Mouse (Mus musculus) left cerebral cortex, adult 2 months (tissue): ENCODE results near the gene Rmi2. TPM values are rescaled to one million over a fixed set of nuclear protein-coding genes. Genes with fewer than 3 reads are reported as not detected.

Experiments used
- DNase-seq, 2 experiments: peaks; one replicate each; pipeline ENCODE4 v3.0.0; 2021 to 2022; ENCODE audit warnings: low spot score in 2 of 2, mixed read lengths in 1 of 2; ENCODE audit errors: extremely low spot score in 1 of 2
- H3K27ac ChIP-seq: fragments of 200-600 bp; 2 replicates; pipeline ENCODE4 v1.8.1; 2022
- H3K4me3 ChIP-seq: fragments of 200-600 bp; 2 replicates; pipeline ENCODE4 v1.8.1; 2022
- CTCF ChIP-seq: fragments of 200-600 bp; IDR thresholded peaks from 2 replicates; pipeline ENCODE4 v1.8.1; 2022; ENCODE audit warnings: antibody characterized with exemption, mild to moderate bottlenecking, moderate library complexity
- intact Hi-C: fragments of 180-260 bp; cut with DNase I; formaldehyde crosslinking; loops from one replicate; pipeline ENCODE4 v1.15.1; 2025
- total RNA-seq, 2 experiments: library from RNA; stranded (reverse); gene quantifications; 2 replicates each; pipeline ENCODE4 v1.2.3; 2021

The Rmi2 gene
- total RNA-seq, 2 experiments from 2014 or later: 0.14 to 0.42 TPM

DNA sequence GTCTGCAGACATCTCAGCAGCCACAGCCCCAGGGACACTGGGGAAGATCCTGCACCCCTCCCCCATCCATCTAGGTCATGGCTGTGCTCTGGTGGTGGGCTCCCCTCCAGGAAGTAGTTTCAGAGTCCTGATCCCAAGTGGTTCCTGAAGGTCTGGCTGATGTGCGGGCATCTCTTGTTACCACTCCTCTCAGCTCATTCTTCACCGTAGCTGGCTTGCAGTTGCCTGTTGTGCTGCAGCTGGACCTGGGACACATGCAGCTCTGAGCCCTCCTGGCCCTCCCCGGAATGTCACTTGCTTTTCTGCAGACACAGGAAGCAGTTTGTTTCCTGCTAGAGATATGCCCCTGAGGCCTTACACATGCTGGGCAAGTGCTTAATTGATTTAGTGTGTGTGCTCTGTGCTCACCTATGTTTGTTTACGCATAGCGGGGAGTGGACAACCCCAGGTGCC lies 70.8 kb downstream of the Rmi2 start:
- no peak for TF ChIP-seq CTCF
- H3K4me3 ChIP-seq: no peak overlapping the region
- no peak for DNase-seq
- intact Hi-C loops: no loop called here
- no peak overlapping the region for H3K27ac ChIP-seq

DNA sequence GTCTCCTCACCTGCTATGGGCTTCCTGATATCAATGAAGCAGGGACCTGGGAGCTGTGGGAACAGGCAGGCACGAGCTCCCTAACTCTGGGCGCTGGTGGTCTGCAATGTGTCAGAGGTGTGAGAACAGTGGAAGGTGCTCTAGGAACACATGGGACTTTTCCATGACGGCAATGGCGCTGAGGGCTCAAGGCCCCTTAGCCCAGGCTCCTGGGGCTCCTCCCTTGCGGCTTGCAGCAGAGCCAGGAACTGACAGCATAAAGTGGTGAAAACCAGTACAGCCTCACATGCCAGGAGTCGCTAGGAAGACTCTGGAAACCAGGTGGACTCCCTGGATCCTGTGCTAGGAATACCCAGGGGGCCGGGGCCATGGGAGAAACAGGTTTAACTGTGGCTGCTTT lies 75.7 kb downstream of the Rmi2 start:
- TF ChIP-seq CTCF: no peak
- H3K27ac ChIP-seq: no peak overlapping the region
- no peak overlapping the region for H3K4me3 ChIP-seq
- intact Hi-C loops: no loop called here
- DNase-seq: no peak

DNA sequence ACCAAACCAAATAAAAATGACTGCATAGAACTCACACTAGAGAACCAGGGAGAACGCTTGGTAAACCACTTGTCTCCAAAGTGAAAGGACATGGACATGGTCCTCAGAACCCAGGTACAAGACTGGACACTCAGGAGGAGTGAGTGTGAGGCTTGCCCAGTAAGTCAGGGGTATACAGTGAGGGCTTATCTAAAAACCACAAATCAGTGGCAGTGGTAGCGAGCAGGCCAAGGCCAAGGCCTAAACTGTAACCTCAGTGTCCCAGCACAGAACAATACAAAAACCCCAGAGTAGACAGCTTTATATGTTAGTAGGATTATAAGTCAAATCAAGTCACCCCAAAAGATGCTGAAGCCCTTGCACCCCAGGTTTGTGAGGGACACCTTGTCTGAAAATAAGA lies 76.2 kb downstream of the Rmi2 start:
- no peak for DNase-seq
- intact Hi-C loops: no loop called here
- no peak for TF ChIP-seq CTCF
- Histone ChIP-seq H3K27ac (no peak overlapping the region), H3K4me3 (no peak overlapping the region)

DNA sequence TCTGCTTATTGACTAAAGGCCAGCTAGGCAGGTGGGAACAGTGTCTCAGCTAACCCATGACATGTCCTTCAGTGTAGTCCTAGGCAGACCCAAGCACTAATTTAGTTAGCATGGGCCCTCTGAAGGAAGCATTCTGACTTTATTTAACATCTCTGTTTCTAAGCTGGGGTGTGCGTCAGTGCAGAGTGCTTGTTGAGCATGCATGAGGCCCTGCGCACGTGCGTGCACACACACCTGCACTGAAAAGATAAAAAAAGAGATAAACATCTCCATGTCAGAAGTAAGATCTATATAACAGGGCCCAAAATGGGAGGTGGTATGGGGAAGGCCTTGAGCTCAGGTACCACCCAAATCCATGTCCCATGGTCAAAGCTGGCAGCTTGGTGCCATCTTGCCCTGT lies 80.2 kb downstream of the Rmi2 start:
- Histone ChIP-seq H3K4me3 (no peak overlapping the region), H3K27ac (no peak overlapping the region)
- intact Hi-C loops: no loop called here
- DNase-seq: no peak
- no peak for TF ChIP-seq CTCF

DNA sequence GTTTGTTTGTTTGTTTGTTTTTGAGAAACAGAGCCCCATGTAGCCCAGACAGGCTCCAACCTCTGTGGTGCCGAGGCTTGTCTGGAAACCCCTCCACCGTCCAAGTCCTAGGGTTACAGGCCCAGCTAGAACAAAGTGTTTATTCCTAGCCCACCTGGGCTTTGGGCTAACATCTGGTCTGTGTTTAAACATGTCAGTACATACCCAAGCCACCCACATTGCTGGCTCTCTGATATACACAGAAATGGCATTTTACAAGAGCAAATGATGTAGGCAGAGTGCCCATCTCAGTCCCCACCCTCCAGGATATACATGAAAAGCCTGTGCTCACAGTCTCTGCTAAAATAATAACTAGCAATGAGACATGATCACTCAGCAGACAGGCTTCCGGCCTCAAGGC lies 81.4 kb downstream of the Rmi2 start:
- no peak overlapping the region for H3K4me3 ChIP-seq
- intact Hi-C loops: no loop called here
- TF ChIP-seq CTCF: no peak
- no peak for DNase-seq
- H3K27ac ChIP-seq: no peak overlapping the region

DNA sequence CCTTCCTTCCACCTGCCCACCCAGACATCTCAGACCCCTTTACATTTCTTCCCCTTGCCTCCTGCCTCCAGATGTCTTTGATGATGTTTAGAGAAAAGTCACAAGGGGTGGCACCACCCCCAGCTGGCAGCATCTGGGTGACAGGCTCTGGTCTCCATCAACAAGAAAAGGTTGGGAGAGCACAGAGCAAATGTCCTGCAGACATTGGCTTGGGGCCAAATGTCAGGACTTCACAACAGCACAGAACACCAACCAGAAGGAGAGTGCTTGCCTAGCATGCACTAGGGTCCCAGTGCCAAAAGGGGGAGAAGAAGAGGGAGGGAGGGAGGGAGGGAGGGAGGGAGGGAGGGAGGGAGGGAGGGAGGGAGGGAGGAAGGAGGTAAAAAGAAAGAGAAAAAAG lies 85.0 kb downstream of the Rmi2 start:
- TF ChIP-seq CTCF: no peak
- H3K4me3 ChIP-seq: no peak overlapping the region
- no peak for DNase-seq
- intact Hi-C loops: no loop called here
- H3K27ac ChIP-seq: no peak overlapping the region

DNA sequence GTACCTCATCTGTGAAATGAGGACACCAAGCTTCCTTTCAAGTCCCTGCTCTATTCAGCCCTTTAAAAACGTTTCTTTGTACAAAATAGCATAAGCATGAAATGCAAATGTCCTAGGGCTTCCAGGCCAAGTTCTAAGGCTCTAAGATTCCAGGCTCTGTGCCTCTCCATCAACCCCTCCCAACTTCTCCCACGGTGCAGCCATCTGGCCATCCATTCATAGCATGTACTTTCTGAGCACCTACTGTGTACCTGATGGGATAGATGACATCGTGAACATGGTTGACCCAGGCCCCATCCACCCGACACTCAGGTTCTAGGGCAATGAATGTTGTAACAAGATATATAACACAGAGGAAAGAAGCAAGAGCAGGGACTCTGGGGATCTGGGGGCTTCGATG lies 88.7 kb downstream of the Rmi2 start:
- Histone ChIP-seq H3K27ac (no peak overlapping the region), H3K4me3 (no peak overlapping the region)
- no peak for DNase-seq
- intact Hi-C loops: no loop called here
- TF ChIP-seq CTCF: no peak

DNA sequence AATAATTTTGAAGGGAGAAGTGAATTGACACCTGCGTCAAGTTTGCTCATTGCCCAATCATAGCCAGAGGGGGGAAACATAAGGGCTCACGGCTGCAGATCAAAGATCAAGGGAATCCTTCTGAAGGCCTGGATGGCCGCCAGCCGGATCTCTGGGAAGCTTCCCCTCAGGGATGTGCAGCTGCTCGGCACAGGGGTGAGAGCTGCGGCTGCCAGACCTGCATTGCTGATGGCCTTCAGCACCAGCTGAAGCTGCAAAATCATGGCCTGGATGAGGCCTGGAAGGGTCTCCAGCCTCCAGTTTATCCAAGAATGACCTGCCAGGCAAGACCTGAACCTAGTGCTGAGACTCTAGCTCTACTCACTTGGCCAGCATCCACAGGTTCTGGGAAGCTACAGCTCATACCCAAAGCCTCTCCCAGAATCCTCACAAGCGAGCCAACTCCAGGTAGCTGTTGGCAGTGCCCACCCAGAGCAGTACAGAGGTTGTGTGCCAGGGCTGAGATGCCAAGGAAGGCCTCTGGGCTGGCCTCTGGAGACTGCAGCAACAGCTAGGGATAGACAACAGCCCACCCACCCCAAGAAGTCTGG lies 90.8 kb downstream of the Rmi2 start:
- Histone ChIP-seq H3K4me3 (no peak overlapping the region), H3K27ac (no peak overlapping the region)
- intact Hi-C loops: no loop called here
- DNase-seq: no peak
- no peak for TF ChIP-seq CTCF

DNA sequence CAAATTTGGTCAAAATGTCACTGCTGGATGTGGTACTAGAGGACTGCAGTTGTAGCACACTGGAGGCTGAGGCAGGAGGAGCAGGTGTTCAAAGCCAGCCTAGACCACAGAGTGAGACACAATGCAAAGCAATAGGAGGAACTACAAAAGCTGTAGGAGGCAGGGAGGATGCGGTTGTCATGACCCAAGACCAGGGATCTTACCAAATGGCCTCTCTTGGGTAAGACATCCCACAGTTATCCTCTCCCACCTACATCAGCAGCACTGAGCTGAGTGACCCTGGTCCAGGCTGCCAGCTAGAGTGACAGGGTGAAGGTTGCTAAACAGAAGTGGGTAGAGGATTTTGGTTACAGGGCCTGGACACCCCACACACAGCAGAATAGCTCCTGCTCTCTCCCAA lies 92.2 kb downstream of the Rmi2 start:
- intact Hi-C loops: no loop called here
- no peak for DNase-seq
- no peak for TF ChIP-seq CTCF
- H3K27ac ChIP-seq: no peak overlapping the region
- H3K4me3 ChIP-seq: no peak overlapping the region

DNA sequence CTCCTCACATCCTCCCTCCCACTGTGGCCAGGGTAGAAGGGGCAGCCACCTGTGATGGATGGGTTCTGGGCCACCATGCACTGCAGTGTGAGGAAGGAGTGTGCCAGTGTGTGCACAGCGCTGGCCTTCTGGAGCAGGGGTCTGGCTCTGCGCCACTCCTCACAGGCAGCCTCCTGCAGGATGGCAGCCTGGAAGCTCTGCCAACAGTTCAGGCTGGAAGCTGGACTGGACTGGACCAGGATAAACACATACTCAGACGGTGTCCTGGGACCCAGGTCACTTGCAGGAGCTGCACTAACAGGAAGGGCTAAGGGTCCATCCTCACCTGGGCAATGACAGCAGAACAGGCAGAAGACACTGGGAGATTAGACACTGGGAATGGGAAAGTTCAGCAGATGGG lies 98.5 kb downstream of the Rmi2 start:
- intact Hi-C loops: no loop called here
- no peak for TF ChIP-seq CTCF
- DNase-seq: no peak
- Histone ChIP-seq H3K27ac (no peak overlapping the region), H3K4me3 (no peak overlapping the region)

DNA sequence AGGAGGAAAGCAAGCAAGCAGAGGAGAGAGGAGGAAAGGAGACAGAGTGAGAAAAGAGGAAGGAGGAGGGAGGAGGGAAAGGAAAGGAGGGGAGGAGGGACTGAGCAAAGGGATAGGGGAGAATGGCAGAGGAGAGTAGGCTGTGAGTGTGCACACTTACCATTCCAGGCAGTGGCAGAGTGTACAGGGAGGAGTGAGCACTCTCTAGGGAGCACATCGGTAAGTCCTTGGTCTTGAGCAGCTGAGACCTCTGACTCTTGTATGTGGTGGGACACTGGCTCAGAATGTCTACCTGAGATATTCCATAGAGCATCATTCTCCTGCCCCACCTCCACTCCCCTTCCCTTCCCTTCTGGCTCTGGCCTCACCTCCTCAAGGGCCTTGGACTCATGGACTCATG lies 99.2 kb downstream of the Rmi2 start:
- no peak for TF ChIP-seq CTCF
- Histone ChIP-seq H3K27ac (no peak overlapping the region), H3K4me3 (no peak overlapping the region)
- DNase-seq: no peak
- intact Hi-C loops: no loop called here

DNA sequence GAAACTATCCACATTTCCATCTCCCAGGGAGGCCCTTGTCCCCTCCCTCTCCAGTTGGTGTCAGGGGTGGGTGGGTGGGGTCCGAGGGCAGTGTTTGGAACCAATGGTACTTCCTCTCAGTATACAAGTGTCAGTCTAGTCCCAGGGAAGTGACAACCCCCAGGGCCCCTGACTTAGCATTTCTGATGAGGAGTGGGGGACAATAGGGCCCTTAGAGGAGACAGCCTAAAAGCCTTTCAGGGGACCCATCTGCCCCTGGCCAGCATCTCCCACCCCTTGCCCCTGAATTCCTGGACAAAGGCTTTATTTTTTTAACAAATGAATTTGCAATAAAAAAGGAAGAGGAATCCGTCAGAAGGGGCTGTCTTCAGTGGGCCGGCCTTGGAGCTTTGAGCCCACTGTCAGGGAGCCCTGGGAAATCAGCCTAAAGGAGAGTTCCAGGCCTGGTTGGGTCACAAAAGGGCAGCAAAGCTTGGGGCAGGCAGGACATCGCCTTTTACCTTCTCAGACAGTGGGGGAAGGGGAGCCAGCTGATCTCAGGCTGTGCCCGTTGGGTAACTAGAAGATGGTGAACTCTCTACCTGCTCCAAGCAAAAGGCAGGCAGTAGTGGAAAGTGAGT lies 102.0 kb downstream of the Rmi2 start:
- intact Hi-C loops: no loop called here
- no peak for DNase-seq
- no peak for TF ChIP-seq CTCF
- H3K27ac ChIP-seq: no peak overlapping the region
- no peak overlapping the region for H3K4me3 ChIP-seq

DNA sequence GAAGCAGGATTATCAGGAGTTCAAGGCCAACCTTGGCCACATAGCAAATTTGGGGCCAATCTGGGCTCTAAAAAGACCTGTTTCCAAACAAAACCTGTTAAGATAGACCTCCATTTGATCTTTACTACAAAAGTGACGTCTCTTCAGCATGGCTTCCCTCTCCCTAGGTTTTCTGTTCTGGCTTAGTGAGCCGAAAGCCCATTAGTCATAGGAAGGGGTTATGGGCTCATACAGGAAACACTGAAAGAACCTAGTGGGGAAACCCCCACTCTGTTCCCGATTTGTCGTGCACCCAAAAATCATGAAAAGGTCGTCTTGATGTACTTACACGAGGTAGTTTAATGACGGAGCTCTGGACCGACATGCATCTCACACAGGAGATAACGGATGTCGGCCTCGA lies 102.6 kb downstream of the Rmi2 start:
- H3K4me3 ChIP-seq: no peak overlapping the region
- intact Hi-C loops: no loop called here
- H3K27ac ChIP-seq: no peak overlapping the region
- TF ChIP-seq CTCF: no peak
- no peak for DNase-seq
